Mouse (Mus musculus): ENCODE results near the gene Grm8.

GRCm38 (mm10) chr6:27849644-27850043, 285.3 kb downstream of the Grm8 start:
- TF ChIP-seq CTCF (IDR thresholded peaks at IDR 0.05; ENCODE audit: borderline replicate concordance, control insufficient read depth, extremely low read depth, insufficient read depth, low read length, poor library complexity) (no peak), POLR2A (IDR thresholded peaks at IDR 0.05; ENCODE audit: control insufficient read depth, extremely low read depth, insufficient read depth, low read length, poor library complexity) (no peak)
